Mouse (Mus musculus) olfactory bulb, adult 2 months (tissue): Measurements from ENCODE around the gene Arid3a. TPM values are rescaled to one million over a fixed set of nuclear protein-coding genes. Genes with fewer than 3 reads are reported as not detected.

Experiments used
- H3K27ac ChIP-seq: fragments of 200-500 bp; 2 replicates; pipeline ENCODE4 v1.5.1; 2012; ENCODE audit warnings: low read depth, low read length; ENCODE audit not compliant: insufficient read depth
- H3K4me1 ChIP-seq: fragments of 200-500 bp; 2 replicates; pipeline ENCODE4 v1.6.1; 2012; ENCODE audit warnings: low read length; ENCODE audit not compliant: control insufficient read depth, insufficient read depth
- H3K4me3 ChIP-seq: fragments of 200-500 bp; 2 replicates; pipeline ENCODE4 v1.5.1; 2012; ENCODE audit warnings: mild to moderate bottlenecking, low read depth, low read length, moderate library complexity; ENCODE audit not compliant: insufficient read depth
- CTCF ChIP-seq: fragments of 200-500 bp; IDR thresholded peaks from 2 replicates; pipeline ENCODE4 v1.5.1; 2012; ENCODE audit warnings: low read depth, mild to moderate bottlenecking, low read length, moderate library complexity; ENCODE audit not compliant: insufficient read depth
- POLR2A ChIP-seq: fragments of 200-500 bp; IDR thresholded peaks from 2 replicates; pipeline ENCODE4 v1.6.1; 2012; ENCODE audit warnings: mild to moderate bottlenecking, low read depth, low read length, moderate library complexity; ENCODE audit not compliant: insufficient read depth
- WGBS: fragments of 180-500 bp; shearing (Covaris S2); methylation state at CpG from one replicate; pipeline ENCODE4 v1.1.7; 2018; 5-methylcytosine and 5-hydroxymethylcytosine counted together
- polyA plus RNA-seq: library from polyadenylated mRNA; stranded (reverse); fragments of >200 nt; gene quantifications from 2 replicates; pipeline ENCODE4 v1.2.4, GENCODE M21; 2012; ENCODE audit warnings: low replicate concordance; ENCODE audit not compliant: missing spikeins, insufficient read depth, insufficient read length

Gene Arid3a
- polyA plus RNA-seq, 1 experiment = not detected

DNA sequence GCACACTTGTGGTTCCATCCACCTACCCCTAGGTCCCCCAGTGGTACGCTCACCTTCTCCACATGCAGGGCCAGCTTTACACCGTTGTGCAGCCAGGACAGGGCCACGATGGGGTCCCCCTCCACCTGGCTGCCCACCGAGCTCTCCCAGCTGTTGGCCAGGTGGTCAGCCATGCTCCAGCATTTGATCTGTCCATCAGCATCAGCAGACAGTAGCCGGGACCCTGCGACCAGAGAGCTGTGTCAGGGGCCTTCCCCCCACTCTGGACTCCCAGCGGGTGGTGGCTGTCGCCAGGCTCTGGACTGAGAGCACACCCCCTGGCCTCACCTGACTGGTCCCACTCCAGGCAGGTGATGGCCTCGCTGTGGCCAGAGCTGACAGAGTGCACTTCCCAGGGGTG, 20.1 kb upstream of the Arid3a start:
- Histone ChIP-seq H3K4me3 (no peak overlapping the region), H3K4me1 (peaks cover 30% of the 10 kb centered on the region), H3K27ac (no peak overlapping the region)
- TF ChIP-seq POLR2A (no peak), CTCF (no peak)
- WGBS = 93% methylated on average over 9 of the region's 9 CpGs

- no peak overlapping the region for H3K4me3 ChIP-seq
- TF ChIP-seq CTCF (no peak), POLR2A (no peak)
- H3K4me1 ChIP-seq = peaks cover 30% of the 10 kb centered on the region
- no peak overlapping the region for H3K27ac ChIP-seq
- WGBS = 93% methylated on average over 10 of the region's 10 CpGs
These were observed 19.4 kb upstream of the Arid3a start for GRCm38 (mm10) chr10:79907415-79907814.

DNA sequence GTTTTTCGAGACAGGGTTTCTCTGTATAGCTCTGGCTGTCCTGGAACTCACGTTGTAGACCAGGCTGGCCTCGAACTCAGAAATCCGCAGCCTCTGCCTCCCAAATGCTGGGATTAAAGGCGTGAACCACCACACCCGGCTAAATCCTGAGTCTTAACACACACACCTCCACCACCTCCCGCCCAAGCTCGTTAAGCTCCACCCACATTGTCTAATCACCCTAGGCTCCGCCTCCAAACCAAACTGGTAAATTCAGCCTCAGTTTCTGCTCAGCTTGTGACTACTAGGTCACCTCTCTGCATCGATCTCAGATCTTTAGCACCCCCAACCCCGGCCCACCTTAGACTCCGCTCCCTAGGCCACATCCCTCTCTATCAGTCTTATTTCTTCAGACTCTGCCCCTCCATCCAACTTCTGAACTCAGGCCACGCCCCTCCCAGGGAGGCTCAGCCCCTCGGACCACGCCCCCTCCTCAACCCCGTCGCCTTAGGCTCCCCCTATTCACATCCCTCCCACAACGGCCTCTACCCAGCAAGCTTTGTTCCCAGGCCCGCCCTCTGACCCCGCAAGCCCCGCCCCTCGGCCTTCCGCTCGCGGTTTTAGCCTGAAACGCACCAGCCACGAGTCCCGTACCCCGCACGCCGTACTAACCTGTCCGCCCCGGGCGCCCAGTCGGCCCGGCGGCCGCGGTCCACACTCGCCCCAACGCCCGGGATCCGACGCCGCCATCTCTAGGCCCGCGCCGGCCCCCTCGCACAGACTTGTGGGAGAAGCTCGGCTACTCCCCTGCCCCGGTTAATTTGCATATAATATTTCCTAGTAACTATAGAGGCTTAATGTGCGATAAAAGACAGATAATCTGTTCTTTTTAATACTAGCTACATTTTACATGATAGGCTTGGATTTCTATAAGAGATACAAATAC, 18.4 kb upstream of the Arid3a start, which contains the start of gene Med16:
TSS of gene Med16 (minus strand) at position 757 of the 925 bp plus-strand sequence.
- peaks cover 25% of the 10 kb centered on the region for H3K4me1 ChIP-seq
- peak within 1 kb of the TSS; percentile 100 for H3K27ac ChIP-seq
- 2% methylated on average over 52 of the region's 52 CpGs for WGBS
- TF ChIP-seq POLR2A (peak; percentile 70), CTCF (no peak)
- peak within 1 kb of the TSS; percentile 100 for H3K4me3 ChIP-seq

- no peak for TF ChIP-seq POLR2A
- TF ChIP-seq CTCF = no peak
- 19% methylated on average over 14 of the region's 14 CpGs for WGBS
- H3K4me1 ChIP-seq = peaks cover 30% of the 10 kb centered on the region
- no peak overlapping the region for H3K4me3 ChIP-seq
- H3K27ac ChIP-seq = peak overlapping the region; percentile 92
These were observed 17.5 kb upstream of the Arid3a start for GRCm38 (mm10) chr10:79909092-79909922.

GRCm38 (mm10) chr10:79910556-79910955, 16.3 kb upstream of the Arid3a start, which contains the start of gene Gm26602:
TSS of gene Gm26602 (plus strand) at chr10:79910856.
- TF ChIP-seq POLR2A = no peak
- TF ChIP-seq CTCF = no peak
- Histone ChIP-seq H3K27ac (peak within 1 kb of the TSS; percentile 92; the same call in 1 of the 2 replicates), H3K4me3 (no peak within 1 kb of the TSS), H3K4me1 (peaks cover 42% of the 10 kb centered on the region)
- 93% methylated on average over 4 of the region's 4 CpGs for WGBS

DNA sequence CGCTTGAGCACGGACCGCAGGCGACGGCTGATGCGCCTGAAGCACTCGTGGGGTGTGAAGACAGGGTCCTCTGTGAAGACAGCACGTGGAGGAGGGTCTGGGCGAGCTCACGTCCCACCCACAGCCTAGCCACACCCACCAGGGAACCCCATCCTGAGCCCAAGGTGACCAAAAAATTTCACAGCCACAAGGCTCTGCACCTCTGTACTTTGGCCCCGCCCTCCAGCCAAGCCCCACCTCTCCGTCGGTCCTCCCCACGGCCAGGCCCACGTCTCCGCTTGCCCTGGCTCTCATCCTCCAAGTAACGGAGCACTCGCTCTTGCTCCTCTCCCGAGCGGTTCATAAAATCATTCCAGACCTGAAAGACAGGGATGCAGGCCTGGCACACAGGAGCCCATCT, 14.4 kb upstream of the Arid3a start:
- WGBS = 77% methylated on average over 20 of the region's 20 CpGs
- no peak for TF ChIP-seq POLR2A
- no peak for TF ChIP-seq CTCF
- Histone ChIP-seq H3K4me3 (no peak overlapping the region), H3K4me1 (peaks cover 45% of the 10 kb centered on the region), H3K27ac (no peak overlapping the region)

DNA sequence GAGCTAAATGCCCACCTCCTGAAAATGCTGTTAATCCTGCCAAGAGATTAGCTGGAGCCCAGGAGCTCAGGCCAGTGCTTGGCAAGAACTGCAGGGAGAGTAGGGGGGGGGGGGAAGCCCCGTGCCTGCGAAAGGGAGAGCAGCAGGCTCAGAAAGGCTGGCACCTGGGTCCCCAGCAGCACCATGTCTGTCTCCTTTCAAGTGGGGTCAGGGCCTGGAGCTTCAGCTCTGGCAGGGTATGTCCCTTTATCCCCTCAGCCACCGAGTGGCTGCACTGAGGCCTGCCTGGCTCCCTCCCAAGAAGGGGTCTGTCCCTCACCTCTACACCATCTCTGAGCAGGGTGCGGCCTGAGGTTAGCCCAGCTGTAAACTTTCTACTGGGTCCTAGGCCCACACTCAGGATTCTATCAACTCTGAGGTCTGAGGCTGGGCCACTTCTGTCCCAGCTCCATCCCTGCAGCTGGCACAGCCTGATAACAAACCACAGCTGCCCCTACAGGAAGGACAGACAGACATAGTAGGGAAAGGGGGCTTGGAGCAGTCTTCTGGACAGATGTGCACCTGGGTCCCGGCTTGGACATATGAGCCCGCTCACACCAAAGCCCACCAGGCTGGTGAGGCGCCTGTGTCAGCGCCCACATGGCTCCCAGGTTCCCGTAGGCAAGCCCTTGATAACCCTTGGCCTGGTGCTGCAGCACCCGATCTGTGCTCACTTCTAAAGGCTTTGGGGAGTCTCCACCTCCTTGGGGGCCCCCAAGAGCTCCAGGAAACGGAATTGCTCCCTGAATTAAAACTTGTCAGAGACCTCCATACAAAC, 12.5 kb upstream of the Arid3a start:
- 48% methylated on average over 11 of the region's 11 CpGs for WGBS
- Histone ChIP-seq H3K27ac (no peak overlapping the region), H3K4me3 (no peak overlapping the region), H3K4me1 (peaks cover 49% of the 10 kb centered on the region)
- no peak for TF ChIP-seq POLR2A
- no peak for TF ChIP-seq CTCF

GRCm38 (mm10) chr10:79914948-79915596, 11.8 kb upstream of the Arid3a start:
- H3K4me1 ChIP-seq = peaks cover 45% of the 10 kb centered on the region
- TF ChIP-seq POLR2A (no peak), CTCF (no peak)
- no peak overlapping the region for H3K27ac ChIP-seq
- 35% methylated on average over 7 of the region's 7 CpGs for WGBS
- no peak overlapping the region for H3K4me3 ChIP-seq
